Mouse (Mus musculus) subcutaneous adipose tissue, adult 2 months (tissue): Measurements from ENCODE around the gene Nkpd1. TPM values are rescaled to one million over a fixed set of nuclear protein-coding genes. Genes with fewer than 3 reads are reported as not detected.

ENCODE experiments used
- polyA plus RNA-seq: library from polyadenylated mRNA; depleted of rRNA; stranded (reverse); fragments of >200 nt; gene quantifications from 2 replicates; pipeline ENCODE4 v1.2.3, GENCODE M21; 2012; ENCODE audit warnings: low replicate concordance; rRNA removed

Gene Nkpd1
- polyA plus RNA-seq: 0.12 and 0.17 TPM in 2 replicates

DNA sequence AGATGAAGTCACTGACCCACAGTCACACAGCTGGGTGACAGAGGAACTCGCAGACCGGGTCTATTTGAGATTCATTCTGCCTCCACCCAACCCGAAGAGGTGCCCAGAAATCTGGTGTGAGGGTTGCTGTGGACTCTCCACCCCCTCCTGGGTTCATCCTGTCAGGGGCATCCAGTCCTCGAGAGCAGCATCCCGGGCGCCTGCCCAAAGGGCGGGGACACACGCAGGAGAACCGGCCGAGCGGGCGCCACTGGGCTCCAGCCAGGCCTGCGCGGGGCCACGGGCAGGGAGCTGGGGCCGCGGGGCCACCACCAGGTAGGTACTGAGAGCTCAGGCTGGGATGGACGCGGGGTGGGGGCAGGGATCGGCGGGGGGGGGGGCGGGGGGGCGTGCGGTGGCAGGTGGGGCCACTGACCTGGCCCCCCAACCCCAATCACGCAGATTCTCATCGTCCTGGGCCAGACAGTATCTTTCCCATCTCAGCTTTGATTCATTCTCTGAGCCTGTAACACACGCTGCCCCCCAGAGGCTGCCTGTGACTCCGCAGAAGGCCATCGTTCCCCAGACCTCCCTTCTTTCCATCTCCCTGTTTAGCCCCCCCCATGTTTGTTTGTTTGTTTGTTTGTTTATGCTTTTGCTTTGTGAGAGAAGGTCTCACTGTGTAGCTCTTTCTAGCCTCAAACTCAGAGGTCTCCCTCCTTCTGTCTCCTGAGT, at the start of gene Nkpd1:
Gene Nkpd1 (plus strand): TSS at position 187 of the 714 bp plus-strand sequence.

DNA sequence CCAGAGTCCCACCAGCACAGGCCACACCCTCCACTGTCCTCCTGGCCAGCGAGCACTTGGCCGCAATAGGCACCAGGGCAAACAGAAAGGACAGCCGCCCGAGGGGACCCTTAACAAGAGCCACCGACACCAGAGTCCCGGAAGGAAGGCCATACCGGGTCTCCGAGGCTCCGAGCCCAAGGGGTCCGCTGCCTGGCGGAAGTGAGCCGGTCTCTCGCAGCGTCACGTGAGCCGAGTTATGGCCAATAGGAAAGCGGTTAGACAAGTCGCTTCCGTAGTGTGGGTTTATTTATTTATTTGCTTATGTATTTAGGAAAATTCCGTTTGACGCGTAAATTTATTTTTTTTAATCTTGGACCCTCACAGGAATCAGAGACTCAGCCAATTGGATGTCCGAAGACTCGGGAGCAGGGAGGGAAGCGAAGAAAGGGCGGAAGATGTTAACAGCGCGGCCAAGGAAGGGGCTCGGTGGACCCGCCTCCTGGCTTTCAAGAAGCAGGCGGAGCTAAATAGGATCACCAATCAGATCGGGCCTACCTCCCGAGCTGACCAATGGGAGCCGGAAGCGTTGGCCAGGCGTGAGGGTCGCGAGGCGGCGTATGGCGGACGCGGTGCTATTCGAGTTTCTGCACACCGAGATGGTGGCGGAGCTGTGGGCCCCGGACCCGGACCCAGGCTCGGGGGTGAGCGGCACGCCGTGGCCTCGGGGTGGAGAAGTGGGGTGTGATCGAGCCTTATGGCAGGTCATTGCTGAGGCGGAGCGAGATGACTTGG, 9.3 kb upstream of the Nkpd1 start, which contains the start of the genes Bloc1s3 and Trappc6a:
Gene Bloc1s3 (minus strand): TSS at position 218 of the 774 bp plus-strand sequence.
Gene Trappc6a (plus strand): TSS at position 246 of the 774 bp plus-strand sequence.

DNA sequence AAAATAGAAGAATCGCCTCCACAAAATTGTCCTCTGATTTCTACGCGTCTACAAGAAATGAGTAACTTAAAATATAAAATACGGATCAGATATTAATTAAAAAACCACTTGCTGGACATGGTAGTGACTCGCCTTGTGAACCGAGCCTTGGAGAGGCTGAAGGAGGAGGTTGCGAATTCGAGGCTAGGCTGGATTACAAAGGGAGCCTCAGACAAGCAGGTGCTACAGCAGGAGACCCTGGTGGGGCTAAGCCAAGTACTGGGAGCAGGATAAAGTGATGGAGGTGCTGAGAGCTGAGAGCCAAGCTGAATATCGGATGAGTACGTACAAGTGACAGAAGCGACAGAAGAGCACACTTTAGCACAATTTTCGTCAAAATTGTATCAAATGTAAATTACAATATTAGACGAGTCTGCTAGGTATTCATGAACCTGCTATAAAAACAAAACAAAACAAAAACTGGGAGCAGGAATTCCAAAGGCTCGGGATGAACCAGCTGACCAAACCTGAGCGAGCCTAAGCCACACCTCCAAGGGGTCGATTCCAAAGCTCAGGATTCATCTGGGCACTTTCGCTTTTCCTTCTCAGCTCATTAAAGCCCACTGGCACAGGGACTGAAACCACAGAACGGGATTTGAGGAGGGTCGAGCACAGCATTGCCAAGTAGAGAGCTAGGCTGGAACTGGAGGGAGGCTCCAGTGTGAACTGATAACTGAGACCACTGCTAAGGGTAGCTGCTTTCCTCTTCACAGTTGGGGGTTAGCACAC, 45.2 kb downstream of the Nkpd1 start, which contains the start of gene Ppp1r37:
Gene Ppp1r37 (minus strand): TSS at position 434 of the 768 bp plus-strand sequence.

Other genes starting within 250 kb of the Nkpd1 start
- gene Vasp, start 246.0 kb upstream of the Nkpd1 start, polyA plus RNA-seq: 104 and 192 TPM in 2 replicates
- 0.20 TPM in 1 of 2 replicates, not detected in the other for gene Ppm1n, start 237.8 kb upstream of the Nkpd1 start, polyA plus RNA-seq
- 59.4 and 168 TPM in 2 replicates for gene Rtn2, start 235.2 kb upstream of the Nkpd1 start, polyA plus RNA-seq
- 0.85 and 1.2 TPM in 2 replicates for gene Fosb, start 207.8 kb upstream of the Nkpd1 start, polyA plus RNA-seq
- 66.5 and 93.4 TPM in 2 replicates for gene Ercc1, start 173.1 kb upstream of the Nkpd1 start, polyA plus RNA-seq
- gene Cd3eap, start 158.4 kb upstream of the Nkpd1 start, polyA plus RNA-seq: 5.2 and 9.0 TPM in 2 replicates
- gene Ppp1r13l, start 158.1 kb upstream of the Nkpd1 start, polyA plus RNA-seq: 14.0 and 14.9 TPM in 2 replicates
- 36.5 and 70.7 TPM in 2 replicates for gene Ercc2, start 135.8 kb upstream of the Nkpd1 start, polyA plus RNA-seq
- gene Klc3, start 113.7 kb upstream of the Nkpd1 start, polyA plus RNA-seq: 1.2 and 6.2 TPM in 2 replicates
- gene Ckm, start 113.1 kb upstream of the Nkpd1 start, polyA plus RNA-seq: 0.70 and 5.6 TPM in 2 replicates
- gene Mark4, start 59.0 kb upstream of the Nkpd1 start, polyA plus RNA-seq: 18.5 and 22.2 TPM in 2 replicates
- 5.4 and 8.9 TPM in 2 replicates for gene Exoc3l2, start 54.5 kb upstream of the Nkpd1 start, polyA plus RNA-seq
- gene Bloc1s3, start 9.5 kb upstream of the Nkpd1 start, polyA plus RNA-seq: 10.2 and 10.3 TPM in 2 replicates
- gene Trappc6a, start 9.4 kb upstream of the Nkpd1 start, polyA plus RNA-seq: 57.2 and 69.0 TPM in 2 replicates
- 86.6 and 114 TPM in 2 replicates for gene Ppp1r37, start 45.2 kb downstream of the Nkpd1 start, polyA plus RNA-seq
- gene Zfp296, start 59.4 kb downstream of the Nkpd1 start, polyA plus RNA-seq: 3.0 and 3.7 TPM in 2 replicates
- 113 and 137 TPM in 2 replicates for gene Gemin7, start 59.8 kb downstream of the Nkpd1 start, polyA plus RNA-seq
- 61.1 and 124 TPM in 2 replicates for gene Clasrp, start 86.6 kb downstream of the Nkpd1 start, polyA plus RNA-seq
- 28.9 TPM in 2 replicates for gene Relb, start 111.6 kb downstream of the Nkpd1 start, polyA plus RNA-seq
- 164 and 172 TPM in 2 replicates for gene Clptm1, start 147.2 kb downstream of the Nkpd1 start, polyA plus RNA-seq
- 7.1 and 7.5 TPM in 2 replicates for gene Apoc2, start 160.1 kb downstream of the Nkpd1 start, polyA plus RNA-seq
- gene Gm44805, start 163.6 kb downstream of the Nkpd1 start, polyA plus RNA-seq: 0.23 and 0.77 TPM in 2 replicates
- 1.8 and 3.5 TPM in 2 replicates for gene Apoc4, start 163.6 kb downstream of the Nkpd1 start, polyA plus RNA-seq
- 41.6 and 87.3 TPM in 2 replicates for gene Apoc1, start 174.8 kb downstream of the Nkpd1 start, polyA plus RNA-seq
- gene Apoe, start 181.3 kb downstream of the Nkpd1 start, polyA plus RNA-seq: 3,005 and 3,861 TPM in 2 replicates
- 93.4 and 95.3 TPM in 2 replicates for gene Tomm40, start 197.6 kb downstream of the Nkpd1 start, polyA plus RNA-seq
- gene Nectin2, start 232.6 kb downstream of the Nkpd1 start, polyA plus RNA-seq: 51.4 and 81.3 TPM in 2 replicates